Mouse (Mus musculus) heart, embryonic 15.5 days (tissue): ENCODE data around the gene Znrf2. TPM values are rescaled to one million over a fixed set of nuclear protein-coding genes. Genes with fewer than 3 reads are reported as not detected.
"Not testable (repeated sequence)": the region's sequence is repeated elsewhere in the genome, so short reads cannot be mapped to it uniquely, and the experiment has no call there.

Experiments
- ATAC-seq: fragments of 200-750 bp; cut with Nextera tagmentation; replicated peaks from 2 replicates; pipeline ENCODE4 v1.8.0; 2017; ENCODE audit warnings: low read depth, moderate TSS enrichment; ENCODE audit not compliant: insufficient number of reproducible peaks, insufficient read depth, low FRiP score
- H3K27ac ChIP-seq: fragments of 300-500 bp; sonication (generic); 2 replicates; pipeline ENCODE4 v1.5.1; 2015; ENCODE audit warnings: mild to moderate bottlenecking, inconsistent platforms
- H3K27me3 ChIP-seq: fragments of 300-500 bp; sonication (generic); 2 replicates; pipeline ENCODE4 v1.6.1; 2015; ENCODE audit warnings: inconsistent platforms
- H3K36me3 ChIP-seq: fragments of 300-500 bp; sonication (generic); 2 replicates; pipeline ENCODE4 v1.6.1; 2015; ENCODE audit warnings: mild to moderate bottlenecking, inconsistent platforms
- H3K4me1 ChIP-seq: fragments of 300-500 bp; sonication (generic); replicated peaks from 2 replicates; pipeline ENCODE4 v1.6.1; 2015; ENCODE audit warnings: inconsistent platforms
- H3K4me2 ChIP-seq: fragments of 300-500 bp; sonication (generic); 2 replicates; pipeline ENCODE4 v1.6.1; 2015; ENCODE audit warnings: inconsistent platforms, mild to moderate bottlenecking, moderate library complexity
- H3K4me3 ChIP-seq: fragments of 300-500 bp; sonication (generic); 2 replicates; pipeline ENCODE4 v1.5.1; 2015; ENCODE audit warnings: mild to moderate bottlenecking, inconsistent platforms
- H3K9ac ChIP-seq: fragments of 300-500 bp; sonication (generic); 2 replicates; pipeline ENCODE4 v1.6.1; 2015; ENCODE audit warnings: mild to moderate bottlenecking, inconsistent platforms
- H3K9me3 ChIP-seq: fragments of 300-500 bp; sonication (generic); replicated peaks from 2 replicates; pipeline ENCODE4 v1.6.1; 2016; ENCODE audit warnings: inconsistent platforms
- WGBS: fragments of 180-500 bp; shearing (Covaris S2); methylation state at CpG from one replicate; pipeline ENCODE4 v1.1.7; 2015; ENCODE audit warnings: mixed read lengths; 5-methylcytosine and 5-hydroxymethylcytosine counted together
- polyA plus RNA-seq: library from polyadenylated mRNA; unstranded; fragments of >200 nt; fragmentation: Nextera tagmentation; extraction: Ambion mirVana; gene quantifications from 2 replicates; pipeline ENCODE4 v1.2.1, GENCODE M21; 2015

The Znrf2 gene
- polyA plus RNA-seq, 1 experiment from 2014 or later, result 2.7 TPM

- peaks cover 37% of the 10 kb centered on the region for H3K4me1 ChIP-seq
Measured at GRCm38 (mm10) chr6:54852669-54853068, 36.0 kb downstream of the Znrf2 start.

GRCm38 (mm10) chr6:54854859-54855258 is 38.1 kb downstream of the Znrf2 start:
- Histone ChIP-seq H3K27ac (no peak overlapping the region), H3K36me3 (no peaks in the 10 kb centered on the region), H3K9me3 (no peaks in the 10 kb centered on the region), H3K4me3 (no peak overlapping the region), H3K27me3 (no peaks in the 10 kb centered on the region), H3K4me1 (peaks cover 33% of the 10 kb centered on the region), H3K4me2 (no peak overlapping the region), H3K9ac (no peak overlapping the region)
- ATAC-seq, result no peak
- WGBS, result 60% methylated on average over 4 of the region's 4 CpGs

More at GRCm38 (mm10) chr6:54852669-54853068, 36.0 kb downstream of the Znrf2 start:
- 29% methylated on average over 3 of the region's 3 CpGs for WGBS
- ATAC-seq, result no peak
- H3K4me3 ChIP-seq, result no peak overlapping the region
- no peaks in the 10 kb centered on the region for H3K9me3 ChIP-seq
- no peak overlapping the region for H3K27ac ChIP-seq
- no peaks in the 10 kb centered on the region for H3K27me3 ChIP-seq
- H3K4me2 ChIP-seq, result no peak overlapping the region
- H3K36me3 ChIP-seq, result no peaks in the 10 kb centered on the region
- no peak overlapping the region for H3K9ac ChIP-seq

GRCm38 (mm10) chr6:54855801-54856583 is 39.3 kb downstream of the Znrf2 start:
- Histone ChIP-seq H3K4me1 (peaks cover 24% of the 10 kb centered on the region), H3K36me3 (no peaks in the 10 kb centered on the region), H3K27ac (no peak overlapping the region), H3K4me3 (no peak overlapping the region), H3K4me2 (no peak overlapping the region), H3K9ac (no peak overlapping the region), H3K27me3 (no peaks in the 10 kb centered on the region), H3K9me3 (no peaks in the 10 kb centered on the region)
- 66% methylated on average over 4 of the region's 4 CpGs for whole genome bisulfite sequencing
- ATAC-seq, result no peak

GRCm38 (mm10) chr6:54859159-54859558 is 42.4 kb downstream of the Znrf2 start:
- H3K4me3 ChIP-seq, H3K4me2 ChIP-seq, H3K36me3 ChIP-seq, H3K27me3 ChIP-seq, H3K4me1 ChIP-seq, H3K27ac ChIP-seq, H3K9me3 ChIP-seq, ATAC-seq, H3K9ac ChIP-seq: not testable (repeated sequence)
- 87% methylated on average over 5 of the region's 5 CpGs for WGBS

- no peak for ATAC-seq
- H3K9ac ChIP-seq, result no peak overlapping the region
Measured at GRCm38 (mm10) chr6:54860180-54860579, 43.5 kb downstream of the Znrf2 start.

GRCm38 (mm10) chr6:54866731-54867410 is 50.2 kb downstream of the Znrf2 start:
- Histone ChIP-seq H3K27me3 (no peaks in the 10 kb centered on the region), H3K9ac (no peak overlapping the region), H3K27ac (peak overlapping the region; percentile 51; the same call in 1 of the 2 replicates), H3K4me2 (no peak overlapping the region), H3K4me3 (no peak overlapping the region), H3K4me1 (peaks cover 13% of the 10 kb centered on the region), H3K9me3 (no peaks in the 10 kb centered on the region), H3K36me3 (peaks cover 5% of the 10 kb centered on the region)
- WGBS, result 45% methylated on average over 5 of the region's 5 CpGs
- no peak for ATAC-seq

More at GRCm38 (mm10) chr6:54860180-54860579, 43.5 kb downstream of the Znrf2 start:
- Histone ChIP-seq H3K27ac (no peak overlapping the region), H3K27me3 (no peaks in the 10 kb centered on the region), H3K9me3 (no peaks in the 10 kb centered on the region), H3K4me1 (no peaks in the 10 kb centered on the region), H3K36me3 (peaks cover 5% of the 10 kb centered on the region), H3K4me2 (no peak overlapping the region), H3K4me3 (no peak overlapping the region)

- Histone ChIP-seq H3K36me3 (peaks cover 5% of the 10 kb centered on the region), H3K9ac (no peak overlapping the region; the same call in 1 of the 2 replicates), H3K4me1 (peaks cover 13% of the 10 kb centered on the region), H3K27me3 (no peaks in the 10 kb centered on the region), H3K4me2 (no peak overlapping the region), H3K4me3 (no peak overlapping the region), H3K9me3 (no peaks in the 10 kb centered on the region), H3K27ac (peak overlapping the region; percentile 51; the same call in 1 of the 2 replicates)
- WGBS, result 60% methylated on average over 4 of the region's 4 CpGs
- no peak for ATAC-seq
Measured at GRCm38 (mm10) chr6:54867411-54867745, 50.7 kb downstream of the Znrf2 start.

GRCm38 (mm10) chr6:54873029-54873428 is 56.3 kb downstream of the Znrf2 start:
- no peak for ATAC-seq
- H3K4me2 ChIP-seq, result no peak overlapping the region
- peaks cover 10% of the 10 kb centered on the region for H3K4me1 ChIP-seq
- 76% methylated on average over 5 of the region's 5 CpGs for WGBS
- H3K27me3 ChIP-seq, result no peaks in the 10 kb centered on the region
- H3K9me3 ChIP-seq, result no peaks in the 10 kb centered on the region
- H3K9ac ChIP-seq, result no peak overlapping the region
- no peaks in the 10 kb centered on the region for H3K36me3 ChIP-seq
- no peak overlapping the region for H3K4me3 ChIP-seq
- no peak overlapping the region for H3K27ac ChIP-seq

GRCm38 (mm10) chr6:54876782-54877181 is 60.1 kb downstream of the Znrf2 start:
- H3K4me1 ChIP-seq, result peaks cover 23% of the 10 kb centered on the region
- H3K4me3 ChIP-seq, result no peak overlapping the region
- WGBS, result 19% methylated on average over 5 of the region's 5 CpGs
- no peaks in the 10 kb centered on the region for H3K9me3 ChIP-seq
- H3K4me2 ChIP-seq, result no peak overlapping the region
- H3K36me3 ChIP-seq, result 0 out of 2 replicates have a peak, but pooled peaks cover 3% of the 10 kb centered on the region
- no peak overlapping the region for H3K27ac ChIP-seq
- no peaks in the 10 kb centered on the region for H3K27me3 ChIP-seq
- H3K9ac ChIP-seq, result no peak overlapping the region
- no peak; the same call in 1 of the 2 replicates for ATAC-seq

- no peak overlapping the region for H3K27ac ChIP-seq
- WGBS, result 78% methylated on average over 3 of the region's 3 CpGs
- ATAC-seq, result no peak
- no peak overlapping the region for H3K4me2 ChIP-seq
- no peaks in the 10 kb centered on the region for H3K27me3 ChIP-seq
- H3K9me3 ChIP-seq, result no peaks in the 10 kb centered on the region
- peaks cover 23% of the 10 kb centered on the region for H3K4me1 ChIP-seq
- H3K9ac ChIP-seq, result no peak overlapping the region
- 0 out of 2 replicates have a peak, but pooled peaks cover 3% of the 10 kb centered on the region for H3K36me3 ChIP-seq
- no peak overlapping the region for H3K4me3 ChIP-seq
Measured at GRCm38 (mm10) chr6:54877651-54878050, 60.9 kb downstream of the Znrf2 start.

GRCm38 (mm10) chr6:54878546-54878945 is 61.8 kb downstream of the Znrf2 start:
- H3K27ac ChIP-seq, result 0 out of 2 replicates have a peak overlapping the region, but pooled peaks have one; percentile 15
- 0 out of 2 replicates have a peak, but pooled peaks cover 3% of the 10 kb centered on the region for H3K36me3 ChIP-seq
- no peaks in the 10 kb centered on the region for H3K9me3 ChIP-seq
- no peaks in the 10 kb centered on the region for H3K27me3 ChIP-seq
- no peak overlapping the region for H3K4me2 ChIP-seq
- H3K4me3 ChIP-seq, result no peak overlapping the region
- H3K9ac ChIP-seq, result no peak overlapping the region
- no peak for ATAC-seq
- peaks cover 19% of the 10 kb centered on the region for H3K4me1 ChIP-seq
